Mouse (Mus musculus) stomach, embryonic 14.5 days (tissue): Measurements from ENCODE around the gene Tmprss7. TPM values are rescaled to one million over a fixed set of nuclear protein-coding genes. Genes with fewer than 3 reads are reported as not detected.

Experiments
- ATAC-seq: fragments of 200-750 bp; cut with Nextera tagmentation; 2 replicates; pipeline ENCODE4 v1.8.0; 2017; ENCODE audit warnings: low read depth, moderate TSS enrichment; ENCODE audit not compliant: insufficient number of reproducible peaks, insufficient read depth, low FRiP score
- H3K27ac ChIP-seq: fragments of 300-500 bp; sonication (generic); 2 replicates; pipeline ENCODE4 v1.5.1; 2014; ENCODE audit warnings: mild to moderate bottlenecking, low read length, moderate library complexity, mixed read lengths
- H3K27me3 ChIP-seq: fragments of 300-500 bp; sonication (generic); 2 replicates; pipeline ENCODE4 v1.6.1; 2014; ENCODE audit warnings: low read length, control low read depth, mixed read lengths; ENCODE audit not compliant: control insufficient read depth, insufficient read depth
- H3K36me3 ChIP-seq: fragments of 300-500 bp; sonication (generic); 2 replicates; pipeline ENCODE4 v1.6.1; 2014; ENCODE audit warnings: mild to moderate bottlenecking, control low read depth, low read length, moderate library complexity, mixed read lengths; ENCODE audit not compliant: control insufficient read depth, insufficient read depth
- H3K4me1 ChIP-seq: fragments of 300-500 bp; sonication (generic); 2 replicates; pipeline ENCODE4 v1.6.1; 2014; ENCODE audit warnings: low read length, control low read depth, mixed read lengths; ENCODE audit not compliant: control insufficient read depth, insufficient read depth
- H3K4me2 ChIP-seq: fragments of 300-500 bp; sonication (generic); replicated peaks from 2 replicates; pipeline ENCODE4 v1.6.1; 2014; ENCODE audit warnings: low read depth, low read length, control low read depth
- H3K4me3 ChIP-seq: fragments of 300-500 bp; sonication (generic); 2 replicates; pipeline ENCODE4 v1.5.1; 2014; ENCODE audit warnings: low read depth, low read length, control low read depth
- H3K9ac ChIP-seq: fragments of 300-500 bp; sonication (generic); replicated peaks from 2 replicates; pipeline ENCODE4 v1.6.1; 2014; ENCODE audit warnings: low read depth, mild to moderate bottlenecking, control low read depth, low read length, moderate library complexity, mixed read lengths
- H3K9me3 ChIP-seq: fragments of 300-500 bp; sonication (generic); 2 replicates; pipeline ENCODE4 v1.6.1; 2016; ENCODE audit warnings: low read depth, low read length, control low read depth; ENCODE audit not compliant: control insufficient read depth
- WGBS: fragments of 180-500 bp; shearing (Covaris S2); extraction: QIAGEN DNeasy Blood & Tissue Kit; methylation state at CpG from one replicate; pipeline ENCODE4 v1.1.7; 2014; 5-methylcytosine and 5-hydroxymethylcytosine counted together
- polyA plus RNA-seq: library from polyadenylated mRNA; unstranded; fragments of >200 nt; fragmentation: Nextera tagmentation; extraction: Ambion mirVana; gene quantifications from 2 replicates; pipeline ENCODE4 v1.2.1, GENCODE M21; 2014

Tmprss7 gene
- polyA plus RNA-seq, result 0.21 TPM in 1 of 2 replicates, not detected in the other

DNA sequence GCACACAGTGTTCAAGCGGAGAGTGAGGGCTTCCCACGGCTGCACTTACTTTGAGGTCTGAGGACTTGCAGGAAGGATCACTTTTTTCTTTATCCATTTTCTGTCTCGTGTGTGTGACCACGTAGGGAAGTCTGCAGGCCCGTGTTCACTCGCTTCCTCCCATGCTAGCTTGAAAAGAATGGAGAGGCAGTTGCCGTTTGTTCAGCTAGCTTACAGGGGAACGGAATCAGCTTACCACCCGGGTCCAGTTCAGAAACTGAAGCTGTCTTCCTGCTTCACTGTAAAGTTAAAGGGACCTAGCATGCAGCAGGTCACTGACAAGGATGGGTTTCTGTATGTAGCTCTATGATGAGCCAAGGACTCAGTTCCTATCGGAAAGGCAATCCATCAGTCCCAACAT is at the start of gene Tmprss7:
Tmprss7 (minus strand) TSS at position 101 of the 400 bp plus-strand sequence.
- Histone ChIP-seq H3K36me3 (no peaks in the 10 kb centered on the region), H3K9me3 (no peaks in the 10 kb centered on the region), H3K27ac (no peak within 1 kb of the TSS), H3K4me1 (no peaks in the 10 kb centered on the region), H3K27me3 (no peaks in the 10 kb centered on the region), H3K9ac (no peak within 1 kb of the TSS), H3K4me2 (no peak within 1 kb of the TSS), H3K4me3 (no peak within 1 kb of the TSS)
- no peak for ATAC-seq
- 71% methylated on average over 10 of the region's 10 CpGs for WGBS

GRCm38 (mm10) chr16:45742615-45743476 is 49.4 kb upstream of the Tmprss7 start, which contains the start of gene Abhd10:
Gene Abhd10 (minus strand): TSS chr16:45742955.
- Histone ChIP-seq H3K27ac (peak within 1 kb of the TSS; percentile 90), H3K4me1 (peaks cover 3% of the 10 kb centered on the region; the same call in 1 of the 2 replicates), H3K27me3 (no peaks in the 10 kb centered on the region), H3K9me3 (no peaks in the 10 kb centered on the region), H3K36me3 (peaks cover 9% of the 10 kb centered on the region), H3K4me2 (peak within 1 kb of the TSS; percentile 57), H3K9ac (peak within 1 kb of the TSS; percentile 83), H3K4me3 (peak within 1 kb of the TSS; percentile 91)
- under 1% methylated on average over 51 of the region's 51 CpGs for WGBS
- peak; percentile 97 for ATAC-seq

DNA sequence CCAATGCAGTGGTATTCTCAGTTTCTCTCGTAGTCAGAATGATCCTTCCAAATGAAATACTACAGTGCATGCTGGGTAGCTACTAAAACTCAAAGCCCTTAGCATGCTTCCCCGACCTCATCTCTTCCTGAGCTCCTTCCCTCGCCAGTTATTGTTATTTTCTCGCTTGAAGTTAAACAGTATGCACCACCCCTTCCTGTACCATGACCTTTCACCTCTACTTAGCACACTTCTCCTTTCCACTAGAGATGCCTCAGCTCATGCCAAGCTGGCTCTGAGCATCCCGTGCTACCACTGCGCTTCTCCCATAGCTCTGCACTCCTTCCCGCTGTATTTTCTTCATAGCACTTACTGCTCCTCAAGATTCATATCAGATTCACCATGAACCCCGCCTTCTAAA is 44.4 kb upstream of the Tmprss7 start:
- H3K9me3 ChIP-seq, result no peaks in the 10 kb centered on the region
- H3K27me3 ChIP-seq, result no peaks in the 10 kb centered on the region
- H3K4me3 ChIP-seq, result no peak overlapping the region
- H3K27ac ChIP-seq, result no peak overlapping the region
- WGBS, result 83% methylated on average over 8 of the region's 8 CpGs
- no peak overlapping the region for H3K9ac ChIP-seq
- ATAC-seq, result no peak
- peaks cover 3% of the 10 kb centered on the region; the same call in 1 of the 2 replicates for H3K4me1 ChIP-seq
- H3K4me2 ChIP-seq, result no peak overlapping the region
- H3K36me3 ChIP-seq, result peaks cover 28% of the 10 kb centered on the region

- WGBS, result 91% methylated on average over 3 of the region's 3 CpGs
- peaks cover 32% of the 10 kb centered on the region for H3K36me3 ChIP-seq
- ATAC-seq, result no peak
Measured at GRCm38 (mm10) chr16:45736724-45737123, 43.3 kb upstream of the Tmprss7 start.

DNA sequence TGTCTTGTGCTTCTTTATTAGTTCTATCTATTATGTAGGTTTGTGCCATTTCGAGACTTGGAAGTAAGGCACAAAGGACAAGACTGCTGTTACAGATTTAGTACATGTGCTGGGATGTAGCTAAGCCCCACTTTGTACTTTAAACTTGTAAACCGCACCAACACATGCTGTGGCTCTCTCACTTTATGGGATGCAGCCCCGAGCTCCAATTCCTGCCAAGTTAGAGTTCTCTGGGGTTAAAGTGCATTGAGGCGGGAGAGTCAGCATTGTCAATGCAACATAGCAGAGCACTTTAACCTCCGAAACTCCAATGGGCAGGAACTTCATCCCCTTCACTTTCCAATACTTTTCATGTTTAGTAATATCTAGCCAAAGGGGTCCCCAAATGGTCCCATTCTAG is 35.7 kb upstream of the Tmprss7 start:
- peaks cover 21% of the 10 kb centered on the region for H3K36me3 ChIP-seq
- H3K4me1 ChIP-seq, result 0 out of 2 replicates have a peak, but pooled peaks cover 3% of the 10 kb centered on the region
- H3K9ac ChIP-seq, result no peak overlapping the region

More at GRCm38 (mm10) chr16:45736724-45737123, 43.3 kb upstream of the Tmprss7 start:
- Histone ChIP-seq H3K4me1 (peaks cover 3% of the 10 kb centered on the region; the same call in 1 of the 2 replicates), H3K27me3 (no peaks in the 10 kb centered on the region), H3K27ac (no peak overlapping the region), H3K4me2 (no peak overlapping the region), H3K9ac (no peak overlapping the region), H3K4me3 (no peak overlapping the region), H3K9me3 (no peaks in the 10 kb centered on the region)

GRCm38 (mm10) chr16:45724742-45725102 is 31.3 kb upstream of the Tmprss7 start:
- H3K36me3 ChIP-seq, result peaks cover 3% of the 10 kb centered on the region; the same call in 1 of the 2 replicates
- ATAC-seq, result peak; percentile 38; the same call in 1 of the 2 replicates
- H3K27ac ChIP-seq, result no peak overlapping the region
- peak overlapping the region; percentile 40 for H3K4me3 ChIP-seq
- no peaks in the 10 kb centered on the region for H3K9me3 ChIP-seq
- H3K4me2 ChIP-seq, result peak overlapping the region; percentile 83
- peak overlapping the region; percentile 43 for H3K9ac ChIP-seq
- H3K4me1 ChIP-seq, result 0 out of 2 replicates have a peak, but pooled peaks cover 6% of the 10 kb centered on the region
- H3K27me3 ChIP-seq, result no peaks in the 10 kb centered on the region
- 2% methylated on average over 10 of the region's 10 CpGs for WGBS

More for the DNA sequence above, 35.7 kb upstream of the Tmprss7 start:
- no peaks in the 10 kb centered on the region for H3K27me3 ChIP-seq
- no peak overlapping the region for H3K4me2 ChIP-seq
- no peak overlapping the region for H3K4me3 ChIP-seq
- no peak overlapping the region for H3K27ac ChIP-seq
- 88% methylated on average over 5 of the region's 5 CpGs for WGBS
- no peak for ATAC-seq
- no peaks in the 10 kb centered on the region for H3K9me3 ChIP-seq

DNA sequence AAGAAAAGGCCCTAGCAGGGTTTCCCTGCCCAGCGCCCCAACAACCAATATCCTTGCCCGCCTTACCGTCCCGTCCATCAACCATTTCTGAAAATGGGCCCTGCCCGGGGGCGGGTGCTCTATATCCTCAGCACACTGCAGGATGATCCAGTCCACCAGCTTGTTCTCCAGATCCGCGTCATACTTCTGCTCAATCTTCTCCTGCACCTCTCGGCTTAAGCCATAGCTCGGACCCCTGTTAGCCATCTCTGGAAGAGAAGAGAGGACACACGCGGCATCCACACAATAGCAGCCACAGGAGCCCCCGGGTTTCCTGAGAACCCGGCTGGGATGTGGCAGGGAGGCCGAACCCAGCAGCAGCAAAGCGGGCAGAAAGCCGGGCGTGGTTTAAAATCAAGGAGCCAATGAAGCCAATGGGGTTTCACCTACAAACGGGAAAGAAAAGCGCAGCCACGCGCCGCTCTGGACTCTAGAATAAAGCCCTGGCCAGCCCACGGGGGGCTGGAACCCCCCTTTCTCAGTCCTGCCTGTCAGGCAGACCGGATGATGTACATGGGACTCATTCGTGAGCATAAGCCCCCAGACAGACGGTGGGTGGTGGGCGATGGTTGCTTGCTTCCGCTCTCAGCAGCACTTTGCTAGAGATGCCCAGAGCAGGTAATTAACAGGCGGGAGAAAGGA is 30.7 kb upstream of the Tmprss7 start, which contains the start of gene Tagln3:
Tagln3 (minus strand) TSS at position 548 of the 681 bp plus-strand sequence.
- 1% methylated on average over 30 of the region's 30 CpGs for WGBS
- H3K9me3 ChIP-seq, result no peaks in the 10 kb centered on the region
- peaks cover 3% of the 10 kb centered on the region; the same call in 1 of the 2 replicates for H3K36me3 ChIP-seq
- H3K27me3 ChIP-seq, result no peaks in the 10 kb centered on the region
- H3K9ac ChIP-seq, result peak within 1 kb of the TSS; percentile 43
- H3K4me2 ChIP-seq, result peak within 1 kb of the TSS; percentile 83
- peak; percentile 67 for ATAC-seq
- peak within 1 kb of the TSS; percentile 40 for H3K4me3 ChIP-seq
- 0 out of 2 replicates have a peak, but pooled peaks cover 6% of the 10 kb centered on the region for H3K4me1 ChIP-seq
- H3K27ac ChIP-seq, result no peak within 1 kb of the TSS
